Mouse (Mus musculus) liver, postnatal 0 days (tissue): ENCODE data around the gene Trp53tg5. TPM values are rescaled to one million over a fixed set of nuclear protein-coding genes. Genes with fewer than 3 reads are reported as not detected.

Experiments used
- ATAC-seq: fragments of 200-750 bp; cut with Nextera tagmentation; 2 replicates; pipeline ENCODE4 v1.8.0; 2017; ENCODE audit warnings: mild to moderate bottlenecking, moderate library complexity
- DNase-seq: peaks from one replicate; pipeline ENCODE4 v3.0.0-alpha.2; 2016
- H3K27ac ChIP-seq: fragments of 300-500 bp; sonication (generic); 2 replicates; pipeline ENCODE4 v1.5.1; 2014; ENCODE audit warnings: antibody characterized with exemption, moderate library complexity, mild to moderate bottlenecking, low read depth
- H3K27me3 ChIP-seq: fragments of 300-500 bp; sonication (generic); 2 replicates; pipeline ENCODE4 v1.6.1; 2014; ENCODE audit warnings: low read length, control low read depth, mixed read lengths; ENCODE audit not compliant: insufficient read depth
- H3K36me3 ChIP-seq: fragments of 300-500 bp; sonication (generic); replicated peaks from 2 replicates; pipeline ENCODE4 v1.6.1; 2014; ENCODE audit warnings: mild to moderate bottlenecking, control low read depth, low read length, moderate library complexity, mixed read lengths; ENCODE audit not compliant: insufficient read depth
- H3K4me1 ChIP-seq: fragments of 300-500 bp; sonication (generic); 2 replicates; pipeline ENCODE4 v1.6.1; 2014; ENCODE audit warnings: antibody characterized with exemption, mild to moderate bottlenecking, control low read depth; ENCODE audit not compliant: insufficient read depth
- H3K4me2 ChIP-seq: fragments of 300-500 bp; sonication (generic); 2 replicates; pipeline ENCODE4 v1.6.1; 2014; ENCODE audit warnings: low read depth, mild to moderate bottlenecking, low read length, moderate library complexity, mixed read lengths
- H3K4me3 ChIP-seq: fragments of 300-500 bp; sonication (generic); 2 replicates; pipeline ENCODE4 v1.5.1; 2014; ENCODE audit warnings: low read depth, low read length
- H3K9ac ChIP-seq: fragments of 300-500 bp; sonication (generic); replicated peaks from 2 replicates; pipeline ENCODE4 v1.6.1; 2014; ENCODE audit warnings: mild to moderate bottlenecking, moderate library complexity
- H3K9me3 ChIP-seq: fragments of 300-500 bp; sonication (generic); 2 replicates; pipeline ENCODE4 v1.6.1; 2016; ENCODE audit warnings: mild to moderate bottlenecking, control low read depth, low read length, mixed read lengths
- CTCF ChIP-seq: sonication (generic); IDR thresholded peaks from 2 replicates; pipeline ENCODE4 v1.5.1; 2016; ENCODE audit warnings: antibody characterized with exemption, low read depth
- EP300 ChIP-seq: IDR thresholded peaks from 2 replicates; pipeline ENCODE4 v1.6.1; 2016; ENCODE audit warnings: antibody characterized with exemption, low read depth, mild to moderate bottlenecking
- WGBS: fragments of 180-500 bp; shearing (Covaris S2); extraction: QIAGEN DNeasy Blood & Tissue Kit; methylation state at CpG from one replicate; pipeline ENCODE4 v1.1.7; 2014; ENCODE audit not compliant: insufficient replicate concordance; 5-methylcytosine and 5-hydroxymethylcytosine counted together
- polyA plus RNA-seq: library from polyadenylated mRNA; unstranded; fragments of >200 nt; fragmentation: Nextera tagmentation; extraction: Ambion mirVana; gene quantifications from 2 replicates; pipeline ENCODE4 v1.2.1, GENCODE M21; 2015

The Trp53tg5 gene
- polyA plus RNA-seq, 1 experiment from 2014 or later: not detected

- WGBS: 67% methylated on average over 7 of the region's 7 CpGs
These were observed 19.5 kb downstream of the Trp53tg5 start for GRCm38 (mm10) chr2:164453887-164454500.

GRCm38 (mm10) chr2:164453047-164453757, 20.3 kb downstream of the Trp53tg5 start:
- Histone ChIP-seq H3K9ac (no peak overlapping the region), H3K4me1 (peaks cover 15% of the 10 kb centered on the region), H3K27me3 (no peaks in the 10 kb centered on the region), H3K27ac (no peak overlapping the region), H3K4me3 (no peak overlapping the region), H3K4me2 (no peak overlapping the region), H3K9me3 (no peaks in the 10 kb centered on the region), H3K36me3 (no peaks in the 10 kb centered on the region)
- ATAC-seq: no peak
- no peak for DNase-seq
- no peak for TF ChIP-seq EP300
- TF ChIP-seq CTCF: no peak
- 66% methylated on average over 14 of the region's 14 CpGs for WGBS

More at GRCm38 (mm10) chr2:164453887-164454500, 19.5 kb downstream of the Trp53tg5 start:
- Histone ChIP-seq H3K4me1 (peaks cover 15% of the 10 kb centered on the region), H3K36me3 (no peaks in the 10 kb centered on the region), H3K4me3 (no peak overlapping the region), H3K27me3 (no peaks in the 10 kb centered on the region), H3K9me3 (no peaks in the 10 kb centered on the region), H3K9ac (no peak overlapping the region), H3K27ac (peak overlapping the region; percentile 93), H3K4me2 (no peak overlapping the region)
- DNase-seq: no peak
- no peak for ATAC-seq
- TF ChIP-seq EP300: no peak
- TF ChIP-seq CTCF: no peak

- Histone ChIP-seq H3K9ac (no peak overlapping the region), H3K9me3 (no peaks in the 10 kb centered on the region), H3K27me3 (no peaks in the 10 kb centered on the region), H3K27ac (no peak overlapping the region), H3K4me1 (peaks cover 15% of the 10 kb centered on the region), H3K36me3 (no peaks in the 10 kb centered on the region), H3K4me2 (no peak overlapping the region), H3K4me3 (no peak overlapping the region)
- no peak for ATAC-seq
- DNase-seq: no peak
- WGBS: 61% methylated on average over 12 of the region's 13 CpGs
- TF ChIP-seq EP300: no peak
- TF ChIP-seq CTCF: no peak
These were observed 21.4 kb downstream of the Trp53tg5 start for GRCm38 (mm10) chr2:164452000-164452676.

GRCm38 (mm10) chr2:164449341-164450042, 24.0 kb downstream of the Trp53tg5 start:
- no peak for ATAC-seq

GRCm38 (mm10) chr2:164448921-164449320, 24.6 kb downstream of the Trp53tg5 start:
- 67% methylated on average over 5 of the region's 5 CpGs for WGBS
- Histone ChIP-seq H3K36me3 (no peaks in the 10 kb centered on the region), H3K4me1 (peaks cover under 1% of the 10 kb centered on the region; the same call in 1 of the 2 replicates), H3K27me3 (no peaks in the 10 kb centered on the region), H3K4me2 (no peak overlapping the region), H3K9ac (no peak overlapping the region), H3K9me3 (no peaks in the 10 kb centered on the region), H3K27ac (no peak overlapping the region), H3K4me3 (no peak overlapping the region)
- DNase-seq (no peak), ATAC-seq (no peak)
- TF ChIP-seq CTCF (no peak), EP300 (no peak)

More at GRCm38 (mm10) chr2:164449341-164450042, 24.0 kb downstream of the Trp53tg5 start:
- Histone ChIP-seq H3K4me1 (peaks cover 4% of the 10 kb centered on the region; the same call in 1 of the 2 replicates), H3K9me3 (no peaks in the 10 kb centered on the region), H3K9ac (no peak overlapping the region), H3K4me3 (no peak overlapping the region), H3K4me2 (no peak overlapping the region), H3K27me3 (no peaks in the 10 kb centered on the region), H3K36me3 (no peaks in the 10 kb centered on the region), H3K27ac (no peak overlapping the region)
- no peak for DNase-seq
- 79% methylated on average over 14 of the region's 14 CpGs for WGBS
- TF ChIP-seq CTCF (no peak), EP300 (no peak)
